Mouse (Mus musculus) layer of hippocampus, adult 6 months (tissue): ENCODE measurements around the gene H1foo. TPM values are rescaled to one million over a fixed set of nuclear protein-coding genes. Genes with fewer than 3 reads are reported as not detected.

ENCODE experiments used
- long read RNA-seq, 2 experiments: library from polyadenylated mRNA; unstranded; transcript quantifications; one replicate each; pipeline ENCODE4 v2.0.0; 2019 to 2020
- polyA plus RNA-seq: library from polyadenylated mRNA; unstranded; fragments of <200 nt; fragmentation: Nextera tagmentation; gene quantifications from 2 replicates; pipeline ENCODE4 v1.2.3, GENCODE M21; 2021

Gene H1foo
- polyA plus RNA-seq: not detected in 2 replicates
- long read RNA-seq, experiment 1: 0 reads
- long read RNA-seq, experiment 2: 0 reads

GRCm38 (mm10) chr6:115944638-115945037 lies at the start of gene H1foo:
TSS of gene H1foo (plus strand) at chr6:115944938.

GRCm38 (mm10) chr6:115931639-115932038 lies 13.1 kb upstream of the H1foo start, which contains the start of gene Rho:
TSS of gene Rho (plus strand) at chr6:115931748.

GRCm38 (mm10) chr6:115994877-115995520 lies 50.3 kb downstream of the H1foo start, which contains the start of gene Plxnd1:
TSS of gene Plxnd1 (minus strand) at chr6:115995005.

Other genes with a start within 250 kb of the H1foo start
- gene Tmem40, start 182.5 kb upstream of the H1foo start, polyA plus RNA-seq: 0.53 and 0.62 TPM in 2 replicates
- gene Cand2, start 170.4 kb upstream of the H1foo start, polyA plus RNA-seq: 2.0 and 2.2 TPM in 2 replicates
- 2,353 and 2,574 TPM in 2 replicates for gene Rpl32, start 136.2 kb upstream of the H1foo start, polyA plus RNA-seq
- gene Efcab12, start 106.5 kb upstream of the H1foo start, polyA plus RNA-seq: 1.2 and 1.3 TPM in 2 replicates
- gene Mbd4, start 91.6 kb upstream of the H1foo start, polyA plus RNA-seq: 4.5 and 5.4 TPM in 2 replicates
- gene Ift122, start 91.5 kb upstream of the H1foo start, polyA plus RNA-seq: 14.4 and 16.8 TPM in 2 replicates
- 0.26 TPM in 1 of 2 replicates, not detected in the other for gene Rho, start 13.2 kb upstream of the H1foo start, polyA plus RNA-seq
- gene Plxnd1, start 50.1 kb downstream of the H1foo start, polyA plus RNA-seq: 3.1 and 5.4 TPM in 2 replicates
- gene Tmcc1, start 248.5 kb downstream of the H1foo start, polyA plus RNA-seq: 9.6 and 11.1 TPM in 2 replicates